Mouse (Mus musculus) adrenal gland, adult 8-10 months (tissue): ENCODE measurements around the gene Eef1akmt2. TPM values are rescaled to one million over a fixed set of nuclear protein-coding genes. Genes with fewer than 3 reads are reported as not detected.

Source experiments
- DNase-seq: peaks from one replicate; pipeline ENCODE4 v3.0.0; 2022
- total RNA-seq, 4 experiments: library from RNA; stranded (reverse); gene quantifications; 2 replicates each; pipeline ENCODE4 v1.2.4; 2022

The Eef1akmt2 gene
- total RNA-seq, 4 experiments from 2014 or later = 25.1 to 38.6 (median 32.1) TPM

DNA sequence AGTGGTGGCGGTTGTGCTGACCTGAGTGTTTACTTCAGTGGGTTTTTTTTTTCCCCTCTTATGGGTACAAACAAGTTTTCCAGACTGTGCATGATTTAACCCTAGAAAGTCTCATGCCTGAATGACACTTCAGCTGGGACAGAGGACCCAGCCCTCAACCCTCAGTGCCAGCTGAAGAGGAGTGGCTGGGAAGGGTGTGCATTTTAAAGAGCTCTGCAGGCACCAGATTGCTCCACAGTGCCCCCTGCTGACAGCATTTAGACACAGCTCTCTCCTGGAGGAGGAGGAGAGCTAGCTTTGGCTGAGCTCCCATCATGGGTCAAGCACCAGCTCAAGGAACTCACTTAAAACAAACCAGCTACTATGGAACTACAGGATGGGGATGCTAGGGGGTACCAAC, 41.6 kb downstream of the Eef1akmt2 start:
- DNase-seq = peak; percentile 87

DNA sequence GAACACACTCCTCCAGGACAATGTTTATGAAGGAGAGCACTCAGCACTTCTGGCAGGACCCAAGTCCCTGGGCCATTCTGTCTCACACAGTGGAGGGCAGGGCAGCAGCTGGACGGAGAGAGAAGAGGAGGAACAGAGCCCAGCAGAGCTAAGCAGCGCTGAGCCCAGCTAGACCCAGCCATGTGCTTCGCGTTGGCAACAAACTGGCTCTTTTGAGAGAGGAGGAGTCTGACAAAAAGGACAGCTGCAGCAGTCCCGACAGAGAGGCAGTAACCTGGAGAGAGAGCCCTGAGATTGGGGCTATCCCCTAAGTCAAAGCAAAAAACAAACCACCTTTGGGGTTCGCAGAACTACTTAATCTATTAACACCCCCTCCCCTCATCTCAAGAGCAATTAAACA, 42.1 kb downstream of the Eef1akmt2 start:
- no peak for DNase-seq

GRCm38 (mm10) chr7:132809721-132810120, 42.8 kb downstream of the Eef1akmt2 start:
- DNase-seq = no peak

GRCm38 (mm10) chr7:132808841-132809682, 43.4 kb downstream of the Eef1akmt2 start:
- DNase-seq = no peak

GRCm38 (mm10) chr7:132808051-132808796, 44.2 kb downstream of the Eef1akmt2 start:
- no peak for DNase-seq

DNA sequence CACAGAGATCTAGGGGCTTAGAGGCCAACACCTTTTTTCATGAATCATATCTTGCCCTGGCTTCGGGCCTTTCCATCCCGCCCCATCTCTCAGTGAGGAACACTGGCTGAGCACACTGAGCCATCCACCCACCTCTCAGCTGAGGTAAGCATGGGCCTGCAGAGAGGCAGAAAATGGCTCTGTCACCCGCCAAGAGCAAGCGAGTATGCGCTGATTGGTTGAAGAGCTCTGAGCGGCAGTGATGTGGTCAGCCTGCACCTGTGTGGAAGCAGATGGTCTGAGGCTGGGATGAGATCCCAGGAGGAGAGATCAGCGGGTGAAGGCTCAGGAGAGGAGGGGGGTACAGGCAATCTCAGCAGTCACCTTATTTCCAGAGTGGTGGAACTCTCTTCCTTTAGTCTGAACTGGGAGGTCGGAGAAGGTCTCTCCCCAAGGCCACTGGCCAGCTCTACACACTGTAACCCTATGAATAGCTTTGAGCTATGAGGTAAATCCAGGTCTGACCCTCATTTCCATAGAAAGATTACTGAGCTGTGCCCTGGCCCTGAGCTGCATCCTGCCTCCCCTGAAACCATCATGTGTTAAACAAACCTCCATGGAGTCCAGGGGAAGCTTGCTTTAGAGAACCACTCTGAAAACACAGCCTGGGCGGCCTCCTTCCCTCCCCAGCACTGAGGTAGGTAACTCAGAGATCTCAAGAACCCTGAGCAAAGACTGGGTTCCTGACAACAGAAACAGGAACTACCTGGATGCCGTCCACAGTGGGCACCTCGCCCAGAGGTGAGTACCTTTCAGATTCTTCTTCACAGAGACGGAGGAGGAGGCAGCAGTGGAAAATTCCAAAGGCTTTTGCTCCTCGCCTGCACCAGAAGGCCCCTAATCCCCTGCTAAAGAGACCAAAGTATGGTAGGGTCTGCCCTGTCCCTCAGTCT, 45.3 kb downstream of the Eef1akmt2 start:
- no peak for DNase-seq

DNA sequence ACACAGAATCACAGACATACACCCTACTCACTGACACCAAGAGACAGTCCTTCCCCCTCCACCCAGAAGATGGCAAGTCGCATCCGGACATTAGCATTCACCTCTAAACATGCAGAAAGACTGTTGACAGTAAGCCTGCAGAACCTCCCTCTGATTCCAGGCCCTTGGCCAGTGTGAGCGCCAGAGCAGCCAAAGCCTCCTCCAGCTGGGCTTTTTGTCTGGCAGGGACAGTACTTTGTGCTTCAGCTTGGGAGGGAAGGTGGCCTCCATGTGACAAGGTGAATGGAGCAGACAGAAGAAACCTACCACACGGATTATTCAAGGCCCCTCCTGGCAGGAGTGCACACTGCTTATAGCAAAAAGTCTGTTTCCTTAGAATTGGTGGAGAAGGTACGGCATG, 46.2 kb downstream of the Eef1akmt2 start:
- DNase-seq = no peak

GRCm38 (mm10) chr7:132804951-132805350, 47.5 kb downstream of the Eef1akmt2 start:
- no peak for DNase-seq

DNA sequence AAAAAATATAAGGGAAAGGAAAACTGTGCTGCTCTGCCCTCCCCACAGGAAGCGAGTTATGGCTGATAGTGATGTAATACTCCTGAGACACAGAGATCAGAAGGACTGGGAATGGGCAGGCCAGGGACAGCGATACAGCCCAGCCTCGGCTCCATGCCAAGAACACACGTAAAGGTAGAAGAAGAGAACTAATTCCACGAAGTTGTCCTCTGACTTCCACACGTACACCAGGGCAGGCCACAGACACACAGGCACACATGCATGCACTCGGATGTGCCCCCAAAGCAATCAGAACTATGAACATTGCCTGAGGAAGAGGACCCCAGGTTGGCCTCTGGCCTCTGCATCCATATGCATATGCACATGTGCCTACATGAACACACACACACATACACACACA, 48.0 kb downstream of the Eef1akmt2 start:
- DNase-seq = no peak

GRCm38 (mm10) chr7:132803962-132804361, 48.5 kb downstream of the Eef1akmt2 start:
- no peak for DNase-seq

DNA sequence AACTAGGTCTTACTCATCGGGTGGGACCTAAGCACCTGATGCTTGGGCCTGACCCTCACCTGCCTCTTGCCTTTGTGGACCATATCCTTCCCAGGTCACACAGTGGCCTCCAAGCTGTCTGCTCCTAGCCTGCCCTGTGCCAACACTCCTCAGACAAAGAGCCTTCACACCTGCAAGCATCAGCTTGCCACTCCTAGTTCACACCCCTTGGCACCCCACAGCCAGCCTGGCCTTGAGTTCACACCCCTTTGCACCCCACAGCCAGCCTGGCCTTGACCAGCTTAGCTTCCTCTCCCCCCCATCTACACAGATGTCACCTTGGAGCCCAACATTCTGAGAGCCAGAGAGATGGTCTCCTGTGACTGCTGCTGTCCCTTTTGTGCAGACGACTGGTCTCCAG, 49.1 kb downstream of the Eef1akmt2 start:
- no peak for DNase-seq

GRCm38 (mm10) chr7:132802691-132803090, 49.8 kb downstream of the Eef1akmt2 start:
- peak; percentile 51 for DNase-seq

DNA sequence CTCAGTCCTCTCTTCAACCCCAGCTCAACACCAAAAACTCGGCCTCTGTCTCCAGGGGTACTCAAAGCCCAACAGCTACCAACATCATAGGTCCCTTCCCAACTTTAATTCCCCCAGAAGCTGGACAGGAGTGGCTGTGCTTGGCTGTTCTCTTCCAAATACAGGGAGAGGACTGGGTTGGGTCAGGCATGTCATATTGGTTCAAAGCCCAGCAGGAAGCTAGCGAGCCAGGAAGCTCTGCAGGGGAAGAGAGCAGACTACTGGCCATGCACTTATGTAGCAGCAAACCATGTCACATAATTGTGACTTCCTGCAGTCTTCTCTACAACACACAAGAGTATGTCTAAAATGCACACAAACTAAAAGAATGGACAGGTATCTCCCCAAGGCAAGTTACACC, 50.4 kb downstream of the Eef1akmt2 start:
- DNase-seq = no peak

GRCm38 (mm10) chr7:132801509-132801908, 51.0 kb downstream of the Eef1akmt2 start:
- DNase-seq = no peak

DNA sequence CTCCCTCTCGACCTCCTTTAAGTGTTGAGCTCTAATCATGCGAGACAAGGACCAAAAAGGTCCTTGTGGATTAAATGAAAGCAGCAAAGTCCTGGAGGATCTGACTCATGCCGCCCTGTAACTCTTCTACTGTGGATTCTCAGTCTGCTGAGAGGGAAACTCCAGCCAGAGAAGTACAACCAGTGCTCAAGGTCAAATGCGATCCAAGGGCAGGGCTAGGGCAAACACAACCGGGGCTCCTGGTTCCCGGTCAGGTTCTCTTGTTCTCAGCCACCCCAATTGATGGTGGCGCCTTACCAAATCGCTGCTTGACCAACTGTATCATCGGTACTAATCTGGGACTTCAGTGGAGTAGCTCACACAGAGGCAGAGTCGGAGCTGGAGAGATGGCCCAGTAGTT, 51.6 kb downstream of the Eef1akmt2 start:
- DNase-seq = no peak

DNA sequence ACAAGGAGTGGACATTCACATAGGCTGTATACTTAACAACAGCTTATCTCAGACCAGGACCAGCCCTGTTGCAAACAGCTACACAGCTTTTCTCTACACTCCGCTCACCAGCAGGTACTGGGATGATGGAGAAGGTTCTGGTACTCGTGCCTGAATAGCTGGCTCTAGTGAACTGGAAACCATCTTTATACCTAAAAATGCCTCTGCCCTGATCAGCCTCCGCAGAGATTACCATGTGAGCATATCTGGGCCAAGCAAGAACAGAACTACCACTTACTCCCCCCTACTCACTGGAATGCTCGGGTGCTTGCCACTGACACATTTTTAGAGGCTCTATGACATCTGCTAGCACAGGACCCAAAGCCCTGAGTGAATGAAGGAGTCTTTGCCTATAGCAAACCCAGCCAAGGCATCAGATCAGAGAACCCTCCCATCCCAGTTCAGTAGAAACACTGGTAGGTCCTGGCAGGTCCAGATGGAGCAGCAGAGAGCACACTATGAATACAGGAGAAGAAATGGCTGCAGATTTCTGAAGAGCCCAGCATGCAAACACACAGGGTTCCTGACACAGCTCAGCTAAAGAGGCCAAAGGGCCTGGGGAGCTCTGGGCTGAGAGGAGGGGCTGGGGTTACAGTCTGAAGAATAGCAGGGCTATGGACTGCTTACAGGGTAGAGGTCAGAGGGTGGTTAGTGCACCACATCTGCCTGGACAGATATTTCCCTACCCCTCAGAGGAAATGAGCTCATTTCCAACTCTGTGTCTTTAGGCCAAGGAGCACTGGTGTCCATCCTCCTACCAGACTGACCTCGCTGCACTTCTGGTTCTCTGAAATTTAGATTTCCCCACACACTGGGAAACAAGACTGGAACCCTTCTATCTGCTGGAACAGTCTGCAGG, 53.1 kb downstream of the Eef1akmt2 start:
- DNase-seq = no peak

DNA sequence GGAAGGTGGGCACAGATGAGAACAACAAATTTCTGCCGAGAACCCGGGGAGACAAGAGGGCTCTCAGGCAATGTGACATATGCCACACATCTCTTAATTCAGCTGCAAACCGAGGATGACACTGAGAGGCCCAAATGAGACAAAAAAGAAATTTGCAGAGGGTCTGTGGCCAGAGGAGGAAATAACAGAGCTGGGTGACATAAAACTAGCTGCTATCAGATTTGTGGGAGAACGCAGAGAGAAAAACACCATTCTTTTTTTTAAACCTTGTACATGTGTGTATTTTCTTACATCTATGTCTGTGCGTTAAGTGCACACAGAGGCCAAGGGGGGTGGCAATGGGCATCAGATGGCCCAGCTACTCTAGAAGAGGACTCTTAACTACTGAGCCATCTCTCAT, 57.3 kb downstream of the Eef1akmt2 start:
- DNase-seq = no peak

DNA sequence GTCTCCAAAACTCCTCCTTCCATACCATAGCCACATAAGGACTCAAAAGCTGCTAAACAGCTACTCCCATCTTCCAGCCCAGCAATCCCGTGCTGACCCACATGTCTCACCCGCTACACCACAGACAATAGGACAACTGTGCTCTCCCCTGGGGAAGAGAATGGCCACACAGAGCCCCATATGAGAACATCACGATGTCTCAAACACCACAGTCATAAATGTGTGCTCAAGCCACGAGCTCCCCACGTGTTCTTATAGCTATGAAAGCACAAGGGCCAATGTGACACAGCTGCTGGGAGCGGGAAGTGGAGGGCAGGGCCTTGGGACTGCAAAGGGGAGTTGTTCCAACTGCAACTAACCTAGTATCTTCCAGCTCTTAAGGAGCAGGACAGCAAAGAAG, 59.0 kb downstream of the Eef1akmt2 start:
- no peak for DNase-seq

- no peak for DNase-seq
These were observed 61.8 kb downstream of the Eef1akmt2 start for GRCm38 (mm10) chr7:132790447-132791219.

DNA sequence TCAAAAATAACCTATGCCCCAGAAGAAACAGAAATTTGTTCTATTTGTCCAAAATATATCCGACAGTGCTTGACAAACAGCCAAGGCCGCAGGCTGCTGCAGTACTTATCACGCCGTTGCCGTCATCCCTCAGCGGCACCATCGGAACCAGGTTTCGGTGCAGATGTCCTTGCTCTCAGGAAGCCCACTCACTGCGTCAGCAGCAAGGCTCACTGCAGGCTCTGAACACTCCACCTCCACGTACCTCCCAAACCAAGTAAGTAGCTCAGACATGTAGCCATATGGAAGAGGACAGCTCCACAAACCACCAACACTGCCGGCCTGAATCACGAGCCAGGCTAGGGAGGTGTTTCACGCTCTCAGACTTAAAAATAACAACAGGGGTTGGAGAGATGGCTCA, 63.6 kb downstream of the Eef1akmt2 start:
- DNase-seq = no peak
